35 mouse cellular contexts compared by ENCODE assay signal in genomic region chr4:34021456-34021855, GRCm38 (mm10). TPM values are rescaled to one million over a fixed set of nuclear protein-coding genes. Genes with fewer than 3 reads are reported as not detected.
DNase-seq lines count a peak whose midpoint lies in the region; ATAC-seq and TF ChIP-seq lines count a peak whose summit lies in the region.
"Had no signal": no experiment of that assay in that cellular context is flagged by ENCODE, and none has a peak within 500 bp of the region (broad histone marks: within the 10 kb centered on the region; RNA-seq: fewer than 3 reads in every experiment).

No protein-coding gene starts in this region.

- H3K4me2 ChIP-seq in hindbrain, embryonic 14.5 days (replicated peaks) = no peak overlapping the region
- H3K4me2 ChIP-seq: embryonic facial prominence, embryonic 15.5 days; forebrain, embryonic 15.5 days; heart, embryonic 11.5 days; limb, embryonic 15.5 days; liver, embryonic 13.5 days had no signal

- peaks cover 5% of the 10 kb centered on the region; the same call in 1 of the 2 replicates for H3K4me1 ChIP-seq in hindbrain, embryonic 10.5 days (replicated peaks)
- H3K4me1 ChIP-seq in hindbrain, embryonic 14.5 days (replicated peaks; ENCODE audit: control insufficient read depth, insufficient read depth, low read length) = no peaks in the 10 kb centered on the region
- no peaks in the 10 kb centered on the region for H3K4me1 ChIP-seq in embryonic fibroblast, embryonic 13.5 days (ENCODE audit: control insufficient read depth, insufficient read depth, low read length)
- H3K4me1 ChIP-seq: embryonic facial prominence, embryonic 15.5 days; forebrain, embryonic 15.5 days; limb, embryonic 15.5 days; liver, embryonic 13.5 days; megakaryocyte, embryonic 14.5 days had no signal

- H3K4me3 ChIP-seq in hindbrain, embryonic 10.5 days = no peak overlapping the region
- H3K4me3 ChIP-seq in hindbrain, embryonic 14.5 days (replicated peaks; ENCODE audit: low read length) = no peak overlapping the region
- H3K4me3 ChIP-seq in embryonic fibroblast, embryonic 13.5 days (ENCODE audit: insufficient read depth, low read length) = no peak overlapping the region
- H3K4me3 ChIP-seq: embryonic facial prominence, embryonic 15.5 days; forebrain, embryonic 15.5 days; limb, embryonic 10.5 days; limb, embryonic 15.5 days; liver, embryonic 13.5 days; megakaryocyte, embryonic 14.5 days had no signal

- no peak overlapping the region for H3K9ac ChIP-seq in hindbrain, embryonic 14.5 days
- H3K9ac ChIP-seq: embryonic facial prominence, embryonic 15.5 days; forebrain, embryonic 15.5 days; limb, embryonic 15.5 days; liver, embryonic 13.5 days had no signal

- no peaks in the 10 kb centered on the region for H3K9me3 ChIP-seq in hindbrain, embryonic 10.5 days
- H3K9me3 ChIP-seq in hindbrain, embryonic 14.5 days (ENCODE audit: control insufficient read depth, low read length) = no peaks in the 10 kb centered on the region
- H3K9me3 ChIP-seq: embryonic facial prominence, embryonic 15.5 days; forebrain, embryonic 15.5 days; G1E; limb, embryonic 10.5 days; limb, embryonic 15.5 days; liver, embryonic 13.5 days; megakaryocyte, embryonic 14.5 days had no signal

- H3K27ac ChIP-seq in hindbrain, embryonic 10.5 days = no peak overlapping the region
- no peak overlapping the region for H3K27ac ChIP-seq in hindbrain, embryonic 14.5 days
- H3K27ac ChIP-seq in embryonic fibroblast, embryonic 13.5 days (ENCODE audit: insufficient read depth, low read length) = peak overlapping the region; percentile 47; the same call in 1 of the 2 replicates
- H3K27ac ChIP-seq: embryonic facial prominence, embryonic 15.5 days; forebrain, embryonic 15.5 days; limb, embryonic 10.5 days; limb, embryonic 15.5 days; liver, embryonic 13.5 days; stomach, postnatal 0 days had no signal

- H3K27me3 ChIP-seq in hindbrain, embryonic 10.5 days (ENCODE audit: insufficient read depth, poor library complexity, severe bottlenecking) = no peaks in the 10 kb centered on the region
- no peaks in the 10 kb centered on the region for H3K27me3 ChIP-seq in hindbrain, embryonic 14.5 days (ENCODE audit: control insufficient read depth, insufficient read depth, low read length)
- H3K27me3 ChIP-seq: embryonic facial prominence, embryonic 15.5 days; forebrain, embryonic 15.5 days; limb, embryonic 15.5 days; liver, embryonic 13.5 days; megakaryocyte, embryonic 14.5 days had no signal

- no peak for TF ChIP-seq CTCF in embryonic fibroblast, embryonic 13.5 days (IDR thresholded peaks at IDR 0.05; ENCODE audit: borderline replicate concordance, insufficient read depth, low read length)

- TF ChIP-seq POLR2A in embryonic fibroblast, embryonic 13.5 days (IDR thresholded peaks at IDR 0.05; ENCODE audit: low read depth, low read length) = no peak

- intact Hi-C loops in heart, postnatal 36 days (cut with DNase I) = no loop called here

- peak; percentile 12 for DNase-seq in hindbrain, embryonic 10.5 days (ENCODE audit: low spot score)
- no peak for DNase-seq in hindbrain, embryonic 14.5 days (ENCODE audit: low spot score)
- peak; percentile 4 for DNase-seq in Muller cell, postnatal 12 days (ENCODE audit: inconsistent ontology term)
- DNase-seq in embryo, embryonic 11 days = peak; percentile 52
- DNase-seq in left cerebral cortex, adult 8-10 months (ENCODE audit: low spot score in 2 of 2) = no peak
- no peak for DNase-seq in kidney, postnatal 10 days
- no peak for DNase-seq in heart, postnatal 36 days
- DNase-seq: adrenal gland, postnatal 14 days; cerebellum, adult 18-20 months; cerebellum, postnatal 10 days; gastrocnemius, postnatal 25 days; heart, adult 11 months; kidney, adult 8-10 months; kidney, postnatal 25 days; layer of hippocampus, postnatal 36 days; liver, embryonic 13.5 days; lung, adult 18-20 months; lung, postnatal 4 days; midbrain, embryonic 14.5 days; right cerebral cortex, postnatal 25 days; thymus, adult 18-20 months; thymus, postnatal 25 days had no signal

- no peaks in the 10 kb centered on the region for H3K36me3 ChIP-seq in hindbrain, embryonic 10.5 days
- no peaks in the 10 kb centered on the region for H3K36me3 ChIP-seq in hindbrain, embryonic 14.5 days (replicated peaks; ENCODE audit: control insufficient read depth, insufficient read depth)
- H3K36me3 ChIP-seq: embryonic facial prominence, embryonic 15.5 days; forebrain, embryonic 15.5 days; G1E; limb, embryonic 10.5 days; limb, embryonic 15.5 days; liver, embryonic 13.5 days had no signal

- ATAC-seq in hindbrain, embryonic 14.5 days (ENCODE audit: low FRiP score) = no peak
- ATAC-seq: forebrain, embryonic 15.5 days; intestine, embryonic 16.5 days; lung, postnatal 0 days; Patski had no signal

- WGBS in hindbrain, embryonic 10.5 days = 40% methylated on average over 2 of the region's 2 CpGs
- 41% methylated on average over 2 of the region's 2 CpGs for WGBS in hindbrain, embryonic 14.5 days

RNA-seq across cellular contexts. Expression of gene Spaca1, which starts 28.5 kb away (rescaled TPM):
- polyA plus RNA-seq in hindbrain, embryonic 10.5 days (2016; fragmentation: Nextera tagmentation; extraction: Ambion mirVana) = 1.5 and 2.7 TPM in 2 replicates
- polyA plus RNA-seq in hindbrain, embryonic 14.5 days (2014; fragmentation: Nextera tagmentation; extraction: Ambion mirVana) = 0.92 and 1.2 TPM in 2 replicates
- 0.68 and 0.79 TPM in 2 replicates for polyA plus RNA-seq in embryonic fibroblast, embryonic 13.5 days (2011; ENCODE audit: insufficient read length, low read depth, missing spikeins)
- total RNA-seq in left cerebral cortex, adult 8-10 months (2022) = not detected
- not detected for total RNA-seq in heart, postnatal 36 days (2021)
- total RNA-seq: G1E; gastrocnemius, postnatal 25 days; left cerebral cortex, postnatal 10 days had no signal
- polyA plus RNA-seq: G1E, Patski had no signal

Comparison
In these comparisons a context has a peak if more than half of its experiments do, and no peak if none do; other contexts are left out.
1. DNase-seq: peak in hindbrain, embryonic 10.5 days (single experiment), Muller cell, postnatal 12 days (single experiment) and embryo, embryonic 11 days (single experiment); none in hindbrain, embryonic 14.5 days (single experiment), left cerebral cortex, adult 8-10 months (0 of 2), kidney, postnatal 10 days (single experiment) and heart, postnatal 36 days (0 of 2).